Mouse (Mus musculus) frontal cortex, postnatal 25 days (tissue): ENCODE measurements around the gene Fabp2.

ENCODE experiments used
- DNase-seq, 2 experiments: peaks; one replicate each; pipeline ENCODE4 v3.0.0; 2022; ENCODE audit warnings: low spot score in 2 of 2

Gene Fabp2

DNA sequence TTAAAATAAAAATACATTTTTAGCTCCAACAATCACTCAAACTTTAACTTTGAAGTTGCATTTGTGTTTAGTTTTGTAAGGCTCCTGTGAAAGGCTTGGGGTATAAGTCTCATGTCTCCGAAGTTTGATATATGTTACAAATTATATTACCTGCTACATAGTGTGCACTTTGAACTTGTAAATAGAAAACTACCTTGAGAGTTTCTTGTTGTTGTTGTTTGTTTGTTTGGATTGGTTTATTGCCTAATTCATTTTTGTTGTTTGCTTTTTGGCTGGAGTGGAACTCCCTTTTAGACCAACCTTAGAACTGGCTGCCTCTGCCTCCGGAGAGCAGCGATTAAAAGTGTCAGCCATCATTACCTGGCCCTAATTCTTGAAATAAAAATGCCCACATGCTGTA lies at the start of gene Fabp2:
TSS of gene Fabp2 (plus strand) at position 301 of the 400 bp plus-strand sequence.
- no peak for DNase-seq

DNA sequence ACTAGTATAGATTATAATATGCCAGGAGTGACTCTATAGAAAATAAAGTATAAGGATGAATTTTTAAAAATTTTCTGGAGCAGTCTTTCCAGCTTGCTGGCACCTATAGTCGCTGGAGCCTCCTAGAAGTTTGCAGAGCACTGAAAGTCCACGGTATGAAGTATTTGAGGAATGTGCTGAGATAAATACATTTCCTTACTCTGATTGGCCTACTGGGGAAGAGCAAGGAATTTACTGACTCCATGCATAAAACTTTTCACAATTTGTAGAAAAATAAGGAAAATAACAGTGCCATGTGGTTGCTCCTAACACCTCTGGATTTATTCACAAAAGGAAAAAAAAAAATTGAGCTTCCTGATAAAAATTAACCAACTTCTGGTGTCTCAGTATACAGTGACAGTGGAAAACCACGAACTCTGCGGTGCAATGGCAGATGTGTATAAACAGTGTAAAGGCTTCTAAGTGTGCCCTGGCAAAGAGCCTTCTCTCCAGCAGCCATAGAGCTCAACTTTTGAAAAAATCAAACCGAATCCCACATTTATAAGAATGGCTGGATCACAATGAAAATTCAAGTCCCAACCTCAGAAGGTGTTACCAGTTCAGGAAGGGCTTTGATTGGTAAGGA lies 46.4 kb upstream of the Fabp2 start:
- DNase-seq, result no peak

DNA sequence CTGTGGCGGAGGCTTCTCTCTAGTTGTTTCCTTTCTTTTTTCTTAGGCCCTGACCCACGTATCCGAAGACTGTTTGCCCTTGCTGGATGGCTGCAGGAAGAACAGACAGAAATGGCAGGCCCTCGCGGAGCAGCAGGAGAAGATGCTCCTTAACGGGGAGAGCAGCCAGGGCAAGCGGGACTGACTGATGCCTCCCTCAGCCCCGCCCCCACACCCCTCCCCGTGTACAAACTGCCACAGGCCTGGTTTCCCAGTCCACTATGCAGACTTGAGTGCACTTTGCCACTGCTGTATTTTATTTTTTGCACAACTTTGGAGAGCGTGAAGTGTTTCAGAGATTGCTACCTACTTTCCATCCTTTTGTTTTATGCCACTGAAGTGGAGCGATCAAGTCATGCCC lies 39.7 kb upstream of the Fabp2 start:
- DNase-seq, result no peak

DNA sequence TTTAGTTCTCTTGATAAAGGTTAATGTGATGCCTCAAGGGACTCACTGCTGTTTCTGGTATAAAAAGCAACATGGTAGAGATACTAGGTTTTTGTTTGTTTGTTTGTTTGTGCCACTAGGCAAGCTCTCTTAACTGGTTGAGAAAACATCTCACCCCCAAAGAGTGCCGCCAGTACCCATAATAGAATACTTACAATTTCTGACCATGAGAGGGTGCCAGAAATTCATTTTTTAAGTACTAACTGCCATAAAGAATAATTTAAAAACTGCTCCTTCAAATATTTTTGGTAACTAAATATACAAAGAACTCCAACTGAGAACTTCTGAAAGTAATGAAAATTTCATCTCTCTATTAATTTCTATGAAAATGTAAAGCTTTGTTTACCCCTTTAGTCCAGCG lies 35.0 kb upstream of the Fabp2 start:
- no peak for DNase-seq

DNA sequence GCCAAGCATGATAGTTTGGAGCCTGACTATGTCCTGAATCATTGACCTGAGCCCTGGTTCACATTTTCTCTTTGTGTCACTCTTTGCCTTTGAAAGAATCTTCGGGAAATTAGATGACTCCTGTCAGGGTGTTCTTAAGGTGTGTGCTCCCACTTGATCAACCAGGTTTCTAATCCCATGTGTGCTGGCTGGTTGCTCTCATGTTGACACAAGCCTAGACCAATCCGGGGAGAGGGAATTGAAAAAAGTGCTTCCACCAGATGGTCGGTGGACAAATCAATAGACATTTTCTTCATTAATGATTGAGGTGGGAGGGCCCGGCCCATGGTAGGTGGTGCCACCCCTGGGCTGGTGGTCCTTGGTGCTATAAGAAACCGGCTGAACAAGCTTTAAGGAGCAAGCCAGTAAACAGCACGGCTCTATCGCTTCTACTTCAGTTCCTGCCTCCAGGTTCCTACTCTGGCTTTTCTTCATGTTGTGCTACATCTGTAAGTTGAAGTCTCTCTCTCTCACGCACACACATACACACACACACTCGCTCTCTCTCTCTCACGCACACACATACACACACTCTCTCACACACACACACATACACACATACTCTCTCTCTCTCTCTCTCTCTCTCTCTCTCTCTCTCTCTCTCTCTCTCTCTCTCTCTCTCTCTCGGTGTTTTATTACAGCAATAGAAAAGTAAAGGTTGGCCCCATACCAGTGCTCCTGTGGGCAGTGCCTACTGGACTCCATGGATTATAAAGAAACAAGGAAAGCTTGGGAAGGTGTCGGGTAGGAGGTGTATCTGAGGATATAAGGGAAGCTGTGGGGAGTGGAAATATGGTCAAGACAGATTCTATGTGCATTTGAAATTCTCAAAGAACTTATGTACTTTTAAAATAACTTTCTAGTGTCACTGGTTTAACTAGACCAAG lies 34.0 kb upstream of the Fabp2 start:
- DNase-seq, result no peak

DNA sequence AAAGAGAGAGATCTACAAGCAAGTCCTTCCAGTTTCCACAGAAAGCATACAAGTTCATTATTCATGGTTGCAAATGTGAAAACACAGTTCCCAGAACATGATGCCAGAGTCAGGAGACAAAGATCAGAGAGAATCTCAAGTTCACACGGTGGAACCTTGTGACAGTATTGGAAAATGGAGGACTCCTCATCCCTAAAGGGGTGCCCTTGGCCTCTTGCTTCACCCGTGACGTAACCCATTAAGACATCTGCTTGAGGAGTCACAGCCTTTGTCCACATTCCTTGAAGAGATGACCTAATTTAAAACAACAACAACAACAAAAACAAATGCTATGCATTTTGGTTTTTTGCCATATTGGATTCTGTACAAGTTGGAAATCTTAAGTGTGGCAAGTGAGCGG lies 29.8 kb upstream of the Fabp2 start:
- DNase-seq, result no peak

DNA sequence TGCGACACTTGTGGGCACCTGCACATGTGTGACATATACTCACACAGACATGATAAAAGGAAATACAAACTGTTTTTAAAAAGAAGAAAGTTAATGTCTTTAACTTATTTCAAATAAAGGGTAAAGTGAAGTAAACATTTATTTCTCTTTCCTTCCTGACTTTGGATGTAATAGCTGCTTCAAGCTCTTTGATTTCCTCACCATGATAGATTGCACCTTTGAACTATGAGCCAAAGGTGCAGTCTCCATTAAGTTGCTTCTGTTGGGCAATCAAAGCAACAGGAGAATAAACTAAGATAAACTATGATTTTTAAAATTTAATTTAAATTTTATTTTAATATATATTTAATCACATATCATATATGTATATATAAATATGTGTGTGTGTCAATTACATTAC lies 26.6 kb upstream of the Fabp2 start:
- no peak for DNase-seq

DNA sequence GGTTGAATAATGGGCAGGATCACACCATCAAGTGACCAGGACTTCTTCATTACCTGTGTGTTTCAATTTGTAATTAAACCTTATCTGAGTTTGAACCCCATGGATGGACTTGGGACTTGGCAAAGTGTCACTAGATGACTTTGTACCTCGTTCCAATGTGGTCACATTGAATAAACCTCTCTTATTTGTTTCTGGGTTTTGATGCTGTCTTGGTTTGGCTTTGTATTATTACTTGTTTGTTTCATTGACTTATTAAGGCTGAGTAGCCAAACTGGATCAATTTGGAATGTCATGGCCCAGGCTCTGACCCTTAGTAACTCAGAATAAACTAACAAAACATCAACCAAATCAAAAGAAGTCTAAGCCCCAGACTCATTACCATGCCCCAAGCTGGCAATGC lies 23.3 kb upstream of the Fabp2 start:
- no peak for DNase-seq

DNA sequence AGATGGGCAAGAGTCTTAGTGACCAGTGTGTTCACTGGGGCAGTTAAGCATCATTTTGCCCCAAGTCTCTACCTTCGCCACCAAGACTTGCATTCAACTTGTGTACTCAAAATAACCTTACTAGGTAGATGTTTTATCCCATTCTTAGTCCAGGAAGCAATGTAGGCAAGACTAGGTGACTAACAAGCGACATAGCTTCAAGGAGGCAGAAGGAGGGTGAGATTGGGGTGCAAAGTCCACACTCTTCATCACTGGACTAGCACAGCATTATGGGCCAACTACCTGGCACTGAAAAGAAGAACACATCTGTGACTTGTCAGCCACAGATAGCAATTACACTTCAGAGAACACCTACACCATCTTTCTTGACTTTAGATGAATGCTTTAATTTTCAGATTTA lies 18.0 kb upstream of the Fabp2 start:
- DNase-seq, result no peak

DNA sequence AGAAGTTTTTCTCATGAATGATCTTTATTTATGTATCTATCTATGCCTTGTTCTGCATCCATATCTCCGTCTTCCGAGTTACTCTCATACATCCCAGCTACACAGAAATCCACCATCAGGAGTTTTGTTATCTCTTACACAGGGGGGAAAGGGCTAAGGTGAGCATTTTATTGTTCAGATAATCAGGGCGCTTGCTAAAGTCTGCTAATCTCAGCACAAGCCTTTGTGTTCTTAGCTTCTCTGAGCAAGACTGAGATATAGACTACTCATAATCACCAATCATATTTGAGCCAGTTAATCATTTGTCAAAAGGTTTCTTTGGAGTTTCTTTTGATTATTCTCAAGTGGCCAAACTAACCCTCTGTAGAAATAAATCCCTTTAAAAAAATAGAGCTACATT lies 17.3 kb upstream of the Fabp2 start:
- DNase-seq, result no peak

DNA sequence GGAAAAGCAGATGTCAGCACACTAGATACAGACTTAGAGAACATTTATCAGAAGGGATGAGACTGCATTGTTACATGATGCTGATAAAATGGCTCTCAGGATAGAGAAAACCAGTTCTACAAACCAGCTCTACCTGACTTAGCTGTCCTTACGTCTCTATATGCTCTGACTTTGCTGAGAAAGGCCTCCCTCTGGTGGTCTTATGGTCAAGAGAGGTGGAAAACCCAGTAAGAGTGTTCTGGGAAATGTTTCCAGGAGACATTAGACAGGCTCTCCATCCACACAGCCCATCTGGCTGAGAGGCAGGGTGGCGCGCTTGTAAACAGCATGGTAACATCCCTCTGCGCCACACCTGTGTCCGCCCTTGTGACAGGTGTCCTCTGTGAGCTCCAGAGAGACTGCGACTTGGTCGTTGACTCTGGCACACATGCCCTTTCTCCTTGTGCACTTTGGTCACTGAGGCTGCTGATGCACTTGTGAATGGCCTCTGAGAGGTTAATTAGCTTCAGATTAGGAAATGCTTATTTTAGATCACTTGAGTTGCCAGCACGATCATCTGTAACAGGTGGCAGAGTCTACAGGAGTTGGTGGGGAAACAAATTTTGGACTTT lies 16.1 kb upstream of the Fabp2 start:
- DNase-seq, result no peak

DNA sequence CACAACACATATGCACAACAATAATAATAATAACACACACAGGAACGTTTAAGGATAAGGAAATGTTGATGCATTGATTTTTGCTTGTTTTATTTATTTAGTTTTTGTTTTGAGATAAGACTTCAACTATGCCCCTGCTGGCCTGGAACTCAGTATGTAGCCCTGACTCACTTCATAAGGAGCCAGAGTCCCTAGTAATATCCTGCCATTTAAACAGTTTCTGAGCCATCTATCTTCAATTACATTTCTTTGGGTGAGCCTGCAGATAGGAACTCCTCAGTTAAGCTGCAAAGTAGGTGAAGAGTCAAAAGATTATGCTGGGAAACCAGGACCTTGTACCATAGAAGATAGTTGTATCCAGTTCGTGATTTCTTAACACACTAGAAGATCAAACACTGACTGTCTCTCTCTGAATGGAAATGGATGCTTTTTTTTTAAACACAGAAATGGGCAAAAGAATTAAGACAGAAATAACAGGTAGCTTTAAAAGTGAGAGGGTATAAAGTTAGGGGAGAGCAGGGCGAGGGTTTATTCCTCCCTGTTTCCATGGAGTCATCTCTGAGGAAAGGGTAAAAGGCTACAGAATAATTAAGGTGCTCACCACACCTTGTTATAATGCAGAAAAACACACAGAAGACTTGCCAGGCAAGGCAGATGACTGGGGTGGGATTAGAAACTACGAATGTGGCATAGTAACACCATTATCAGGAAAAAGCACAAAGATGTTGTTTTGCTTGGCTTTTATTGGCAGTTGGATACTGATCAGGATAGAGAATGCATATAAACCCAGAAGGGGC lies 7.2 kb upstream of the Fabp2 start:
- DNase-seq, result no peak

DNA sequence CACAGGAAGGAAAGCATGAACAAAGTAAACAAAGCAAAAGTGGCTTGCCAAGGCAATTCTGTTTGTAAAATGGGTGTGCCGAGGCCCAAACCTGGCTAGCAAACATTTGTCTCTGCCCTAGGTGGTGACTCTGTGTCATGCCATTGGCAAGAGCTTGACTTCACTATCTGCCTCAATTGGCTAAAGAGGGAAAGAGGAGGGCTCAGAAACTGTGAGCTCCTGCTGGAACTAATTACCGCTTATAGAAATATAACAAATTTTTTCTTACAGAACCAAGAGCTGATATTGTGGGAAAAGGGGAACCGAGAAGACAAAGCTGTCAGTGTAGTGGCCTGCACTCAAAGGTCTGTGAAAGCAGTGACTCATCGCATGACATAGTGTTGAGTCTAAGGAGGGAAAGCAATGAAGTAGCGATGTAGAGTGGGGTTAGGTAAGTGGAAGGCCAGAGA lies 6.5 kb upstream of the Fabp2 start:
- no peak for DNase-seq

DNA sequence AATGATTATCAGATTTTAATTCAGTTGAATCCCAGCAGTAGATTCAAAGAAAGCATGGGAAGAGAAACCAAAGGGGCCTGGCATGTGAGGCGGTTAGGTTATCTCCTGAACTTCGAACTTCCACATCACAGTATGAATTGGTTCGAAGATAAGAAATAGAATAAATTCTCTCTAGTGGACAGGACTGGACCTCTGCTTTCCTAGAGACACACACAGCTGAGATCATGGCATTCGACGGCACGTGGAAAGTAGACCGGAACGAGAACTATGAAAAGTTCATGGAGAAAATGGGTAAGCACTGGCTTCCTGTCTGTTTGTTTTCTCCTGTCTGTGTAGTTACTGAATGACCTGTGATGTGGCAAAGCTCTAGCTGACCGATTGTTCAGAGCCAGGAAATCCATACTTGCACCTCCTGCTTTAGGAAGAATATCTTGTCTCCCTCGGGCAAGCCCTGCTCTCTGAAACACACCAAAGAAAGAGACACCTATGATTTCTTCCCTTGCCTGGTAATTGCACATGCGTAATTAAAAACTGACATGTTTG lies 388 bp downstream of the Fabp2 start:
- no peak for DNase-seq

DNA sequence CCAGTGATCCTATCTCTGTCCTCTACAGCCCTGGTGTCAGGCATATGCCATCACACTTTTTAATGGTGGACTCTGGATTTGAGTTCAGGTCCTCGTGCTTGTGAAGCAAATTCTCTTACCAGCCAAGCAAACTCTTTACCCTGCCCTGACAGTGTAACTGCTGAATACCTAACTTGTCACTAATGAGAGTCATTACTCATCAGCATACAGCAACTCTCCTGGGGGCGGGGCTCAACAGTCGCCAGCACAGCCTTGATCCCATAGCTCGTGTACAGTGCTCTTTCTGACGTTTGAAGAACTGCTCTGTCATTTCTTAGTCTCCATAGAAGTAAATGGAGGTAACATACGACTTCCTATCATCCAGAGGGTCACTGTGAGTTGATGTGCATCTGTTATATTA lies 3.4 kb downstream of the Fabp2 start:
- DNase-seq, result no peak

DNA sequence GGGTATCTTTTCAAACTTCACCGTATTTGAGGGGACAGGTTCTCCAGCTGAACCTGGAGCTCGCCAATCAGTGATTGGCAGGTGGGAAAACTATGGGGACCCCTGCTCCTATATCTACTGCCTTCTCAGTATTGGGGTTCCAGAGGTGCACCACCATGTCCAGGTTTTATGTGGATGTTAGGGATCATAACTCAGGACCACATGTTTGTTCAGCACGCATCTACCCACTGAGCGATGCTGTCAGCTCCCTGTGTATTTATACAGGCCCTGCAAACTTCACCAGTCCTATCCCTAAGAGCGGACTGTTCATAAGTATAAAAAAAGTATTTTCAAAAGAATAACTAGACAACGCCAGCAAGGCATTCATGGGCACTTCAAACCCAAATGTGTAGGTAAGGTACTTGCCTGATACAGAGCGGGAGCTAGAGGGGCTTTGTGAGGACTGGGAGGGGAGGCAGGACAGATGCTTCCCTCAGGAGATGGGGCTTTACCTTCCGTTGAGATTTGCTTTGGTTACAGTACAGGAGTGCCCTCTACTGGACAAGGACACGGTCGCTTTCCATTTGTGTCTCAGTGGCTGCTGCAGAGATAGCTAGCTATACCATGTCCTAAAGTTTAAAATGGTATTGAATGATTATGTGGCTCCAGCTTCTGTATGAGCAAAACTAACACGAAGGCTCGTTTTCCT lies 9.0 kb downstream of the Fabp2 start:
- DNase-seq, result peak in 1 of 2 experiments; percentile 38

DNA sequence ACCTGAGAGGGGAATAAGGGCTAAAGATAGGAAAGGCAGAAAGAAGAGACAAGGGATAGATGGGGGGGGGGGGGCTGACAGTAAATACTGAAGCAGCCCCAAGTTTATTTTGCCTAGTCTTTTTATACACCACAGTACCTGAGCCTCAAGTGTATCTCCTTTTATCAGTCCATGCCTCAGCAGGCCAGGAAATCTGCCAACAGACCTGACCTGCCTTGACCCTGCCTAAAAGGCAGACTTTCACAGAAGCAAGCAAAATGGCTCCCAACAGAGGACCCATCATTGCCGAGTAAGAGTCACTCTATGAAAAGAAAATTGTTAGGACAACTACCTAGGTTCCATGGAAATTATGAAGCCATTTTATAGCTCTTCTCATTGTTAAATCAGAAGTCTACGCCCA lies 13.0 kb downstream of the Fabp2 start:
- DNase-seq, result no peak

DNA sequence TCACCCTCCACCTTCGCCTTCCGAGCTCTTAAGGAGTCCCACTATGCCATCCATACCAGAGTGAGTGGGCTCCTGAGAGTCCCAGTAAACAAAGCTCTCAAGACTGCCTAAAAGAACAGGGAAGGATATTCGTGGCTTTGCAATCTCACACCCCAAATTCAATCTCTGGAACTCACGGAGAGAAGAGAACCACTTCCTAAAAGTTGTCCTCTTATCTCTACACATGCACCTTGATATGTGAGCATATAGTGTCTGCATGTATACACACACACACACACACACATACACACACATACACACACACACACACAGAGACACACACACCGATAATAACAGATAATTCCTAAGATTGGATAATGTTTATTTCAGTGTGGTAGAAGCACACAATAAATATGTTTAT lies 20.6 kb downstream of the Fabp2 start:
- no peak for DNase-seq

DNA sequence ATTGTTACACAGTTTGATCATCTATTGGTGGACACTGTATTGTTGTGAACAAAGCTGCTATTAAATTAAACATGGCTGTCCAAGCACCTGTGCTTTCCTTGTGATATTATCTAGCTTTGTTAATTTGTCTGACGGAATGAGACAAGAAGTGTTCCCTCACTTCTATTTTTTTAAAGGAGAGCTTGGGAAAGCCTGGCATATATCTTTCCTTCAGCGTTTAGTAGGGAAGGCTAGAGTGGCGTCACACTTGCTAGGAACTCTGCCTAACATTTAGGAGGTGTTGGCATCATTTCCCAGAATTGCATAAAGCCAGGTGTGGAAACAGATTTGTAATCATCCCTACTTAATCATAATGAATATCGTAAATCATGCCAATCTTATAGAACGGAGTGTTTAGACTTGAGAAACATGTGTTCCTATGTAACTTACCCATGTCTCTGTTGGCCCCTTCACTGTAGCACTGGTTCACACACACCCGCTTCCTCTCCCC lies 21.4 kb downstream of the Fabp2 start:
- DNase-seq, result no peak

DNA sequence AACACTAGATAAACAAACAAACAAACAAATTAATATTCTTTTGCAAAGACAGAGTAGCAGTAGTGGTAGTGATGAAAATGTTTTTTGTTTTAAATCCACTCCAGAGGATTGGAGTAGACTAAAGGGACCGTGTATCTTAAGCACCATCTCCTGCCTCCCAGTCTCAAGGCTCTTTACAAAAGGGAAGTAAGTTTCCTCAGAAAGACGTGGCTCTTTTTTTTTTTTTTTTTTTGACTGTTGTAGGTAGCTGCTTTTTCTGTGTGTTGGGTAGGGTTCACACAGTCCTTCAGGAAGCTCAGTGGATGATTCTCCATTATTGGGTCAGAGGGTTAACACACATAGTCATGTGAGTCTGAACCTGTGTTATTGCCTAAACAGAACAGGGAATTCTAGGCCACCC lies 23.8 kb downstream of the Fabp2 start:
- no peak for DNase-seq

DNA sequence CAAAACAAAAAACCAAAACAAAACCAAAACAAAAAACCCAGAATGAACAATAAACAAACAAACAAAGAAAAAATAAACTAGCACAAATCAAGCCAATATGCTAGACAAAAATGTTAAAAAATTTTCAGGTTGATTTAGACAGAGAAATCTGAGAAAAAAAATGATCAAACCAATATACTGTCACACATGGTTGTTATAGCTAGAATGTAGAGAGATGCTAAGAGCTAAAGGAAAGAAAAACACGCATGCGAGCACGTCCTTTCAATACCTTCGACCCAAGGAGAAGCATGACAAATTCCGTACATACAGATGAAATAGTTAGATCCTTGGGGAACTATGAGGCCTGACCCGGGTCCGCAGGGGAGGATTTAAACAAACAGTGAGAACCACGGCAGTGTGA lies 24.4 kb downstream of the Fabp2 start, which contains the start of gene Gm10959:
TSS of gene Gm10959 (minus strand) at position 101 of the 400 bp plus-strand sequence.
- no peak for DNase-seq
